Mouse (Mus musculus): Measurements from ENCODE around the gene Trim25.

GRCm38 (mm10) chr11:88954803-88955202 lies 44.4 kb upstream of the Trim25 start:
- no peak for TF ChIP-seq ZC3H11A (IDR thresholded peaks at IDR 0.05; ENCODE audit: low read depth, low read length)
- TF ChIP-seq POLR2A (IDR thresholded peaks at IDR 0.05; ENCODE audit: control insufficient read depth in 1 of 2, insufficient read depth in 1 of 2, low read depth in 1 of 2, low read length in 2 of 2, poor library complexity in 1 of 2) = no peak
- TF ChIP-seq CTCF (IDR thresholded peaks at IDR 0.05 in 2 of 3, conservative IDR thresholded peaks at IDR 0.05 in 1 of 3; ENCODE audit: control insufficient read depth in 1 of 3, insufficient read depth in 1 of 3, low read depth in 2 of 3, low read length in 3 of 3, poor library complexity in 1 of 3, severe bottlenecking in 1 of 3) = no peak
- TF ChIP-seq MXI1 (IDR thresholded peaks at IDR 0.05; ENCODE audit: low read depth, low read length) = no peak
- TF ChIP-seq NELFE (IDR thresholded peaks at IDR 0.05; ENCODE audit: low read depth, low read length) = no peak
- TF ChIP-seq POLR2AphosphoS5 (IDR thresholded peaks at IDR 0.05; ENCODE audit: borderline replicate concordance, low read depth, low read length) = no peak
- TF ChIP-seq GATA1 (IDR thresholded peaks at IDR 0.05; ENCODE audit: low read depth, low read length) = no peak
